Mouse (Mus musculus) limb, embryonic 12.5 days (tissue): ENCODE measurements around the gene Ccdc60. TPM values are rescaled to one million over a fixed set of nuclear protein-coding genes. Genes with fewer than 3 reads are reported as not detected.

Source experiments
- ATAC-seq: fragments of 200-750 bp; cut with Nextera tagmentation; 2 replicates; pipeline ENCODE4 v1.8.0; 2017; ENCODE audit warnings: low read depth, moderate TSS enrichment; ENCODE audit not compliant: insufficient number of reproducible peaks, insufficient read depth, low FRiP score, low TSS enrichment
- H3K27ac ChIP-seq: fragments of 300-500 bp; sonication (generic); 2 replicates; pipeline ENCODE4 v1.5.1; 2016; ENCODE audit warnings: mild to moderate bottlenecking, moderate library complexity
- H3K27me3 ChIP-seq: fragments of 300-500 bp; sonication (generic); 2 replicates; pipeline ENCODE4 v1.6.1; 2016; ENCODE audit warnings: mild to moderate bottlenecking, moderate library complexity
- H3K36me3 ChIP-seq: fragments of 300-500 bp; sonication (generic); 2 replicates; pipeline ENCODE4 v1.6.1; 2016; ENCODE audit warnings: mild to moderate bottlenecking, moderate library complexity
- H3K4me1 ChIP-seq: fragments of 300-500 bp; sonication (generic); replicated peaks from 2 replicates; pipeline ENCODE4 v1.6.1; 2016
- H3K4me2 ChIP-seq: fragments of 300-500 bp; sonication (generic); 2 replicates; pipeline ENCODE4 v1.6.1; 2016; ENCODE audit warnings: mild to moderate bottlenecking, moderate library complexity
- H3K4me3 ChIP-seq: fragments of 300-500 bp; sonication (generic); replicated peaks from 2 replicates; pipeline ENCODE4 v1.5.1; 2016; ENCODE audit warnings: mild to moderate bottlenecking
- H3K9ac ChIP-seq: fragments of 300-500 bp; sonication (generic); replicated peaks from 2 replicates; pipeline ENCODE4 v1.6.1; 2016; ENCODE audit warnings: mild to moderate bottlenecking, moderate library complexity
- H3K9me3 ChIP-seq: fragments of 300-500 bp; sonication (generic); 2 replicates; pipeline ENCODE4 v1.6.1; 2016; ENCODE audit warnings: mild to moderate bottlenecking, moderate library complexity
- WGBS: fragments of 180-500 bp; shearing (Covaris S2); methylation state at CpG from one replicate; pipeline ENCODE4 v1.1.7; 2016; 5-methylcytosine and 5-hydroxymethylcytosine counted together
- polyA plus RNA-seq: library from polyadenylated mRNA; unstranded; fragments of >200 nt; fragmentation: Nextera tagmentation; extraction: Ambion mirVana; gene quantifications from 2 replicates; pipeline ENCODE4 v1.2.1, GENCODE M21; 2016

Ccdc60 gene
- polyA plus RNA-seq, 1 experiment from 2014 or later: 1.7 TPM

- H3K9ac ChIP-seq: no peak overlapping the region
- 46% methylated on average over 9 of the region's 9 CpGs for WGBS
- no peak for ATAC-seq
- no peaks in the 10 kb centered on the region for H3K36me3 ChIP-seq
- H3K4me1 ChIP-seq: no peaks in the 10 kb centered on the region
- no peak overlapping the region for H3K27ac ChIP-seq
- H3K4me3 ChIP-seq: no peak overlapping the region
- H3K4me2 ChIP-seq: no peak overlapping the region
- no peaks in the 10 kb centered on the region for H3K27me3 ChIP-seq
- H3K9me3 ChIP-seq: no peaks in the 10 kb centered on the region
These were observed 172.2 kb downstream of the Ccdc60 start for GRCm38 (mm10) chr5:116116567-116116966.

- H3K9me3 ChIP-seq: no peaks in the 10 kb centered on the region
- H3K27ac ChIP-seq: no peak overlapping the region
- H3K4me2 ChIP-seq: no peak overlapping the region
- ATAC-seq: no peak
- H3K4me3 ChIP-seq: no peak overlapping the region
- no peaks in the 10 kb centered on the region for H3K27me3 ChIP-seq
- H3K4me1 ChIP-seq: no peaks in the 10 kb centered on the region
- H3K36me3 ChIP-seq: no peaks in the 10 kb centered on the region
- 49% methylated on average over 4 of the region's 4 CpGs for WGBS
- no peak overlapping the region for H3K9ac ChIP-seq
These were observed 172.7 kb downstream of the Ccdc60 start for GRCm38 (mm10) chr5:116116110-116116509.

GRCm38 (mm10) chr5:116115071-116115834 lies 173.5 kb downstream of the Ccdc60 start:
- Histone ChIP-seq H3K9me3 (no peaks in the 10 kb centered on the region), H3K9ac (no peak overlapping the region), H3K27ac (no peak overlapping the region), H3K27me3 (no peaks in the 10 kb centered on the region), H3K4me1 (no peaks in the 10 kb centered on the region), H3K36me3 (no peaks in the 10 kb centered on the region), H3K4me2 (no peak overlapping the region), H3K4me3 (no peak overlapping the region)
- ATAC-seq: no peak
- WGBS: 64% methylated on average over 14 of the region's 14 CpGs

- Histone ChIP-seq H3K9me3 (no peaks in the 10 kb centered on the region), H3K27me3 (no peaks in the 10 kb centered on the region), H3K4me1 (no peaks in the 10 kb centered on the region), H3K27ac (no peak overlapping the region), H3K4me2 (no peak overlapping the region), H3K9ac (no peak overlapping the region), H3K4me3 (no peak overlapping the region), H3K36me3 (no peaks in the 10 kb centered on the region)
- WGBS: 92% methylated on average over 10 of the region's 10 CpGs
- ATAC-seq: no peak
These were observed 180.1 kb downstream of the Ccdc60 start for GRCm38 (mm10) chr5:116108651-116109050.

- no peak for ATAC-seq
- H3K4me1 ChIP-seq: no peaks in the 10 kb centered on the region
- H3K4me2 ChIP-seq: no peak overlapping the region
- peaks cover 3% of the 10 kb centered on the region; the same call in 1 of the 2 replicates for H3K9me3 ChIP-seq
- H3K9ac ChIP-seq: no peak overlapping the region
- no peak overlapping the region for H3K4me3 ChIP-seq
- H3K36me3 ChIP-seq: no peaks in the 10 kb centered on the region
- no peak overlapping the region for H3K27ac ChIP-seq
- 88% methylated on average over 6 of the region's 6 CpGs for WGBS
- H3K27me3 ChIP-seq: peaks cover 30% of the 10 kb centered on the region
These were observed 204.6 kb downstream of the Ccdc60 start for GRCm38 (mm10) chr5:116084231-116084630.

GRCm38 (mm10) chr5:116083081-116083480 lies 205.7 kb downstream of the Ccdc60 start, which contains the start of gene Tmem233:
TSS of gene Tmem233 (minus strand) at chr5:116083244.
- no peak for ATAC-seq
- no peak within 1 kb of the TSS for H3K4me3 ChIP-seq
- H3K9ac ChIP-seq: no peak within 1 kb of the TSS
- no peaks in the 10 kb centered on the region for H3K4me1 ChIP-seq
- peaks cover 3% of the 10 kb centered on the region; the same call in 1 of the 2 replicates for H3K9me3 ChIP-seq
- H3K27me3 ChIP-seq: peaks cover 30% of the 10 kb centered on the region
- no peaks in the 10 kb centered on the region for H3K36me3 ChIP-seq
- H3K27ac ChIP-seq: no peak within 1 kb of the TSS
- H3K4me2 ChIP-seq: no peak within 1 kb of the TSS
- 13% methylated on average over 17 of the region's 17 CpGs for WGBS

- no peaks in the 10 kb centered on the region for H3K4me1 ChIP-seq
- H3K27me3 ChIP-seq: peaks cover 30% of the 10 kb centered on the region
- ATAC-seq: no peak
- peaks cover 3% of the 10 kb centered on the region; the same call in 1 of the 2 replicates for H3K9me3 ChIP-seq
- H3K4me2 ChIP-seq: no peak overlapping the region
- H3K4me3 ChIP-seq: no peak overlapping the region
- H3K9ac ChIP-seq: no peak overlapping the region
- no peaks in the 10 kb centered on the region for H3K36me3 ChIP-seq
- 41% methylated on average over 17 of the region's 17 CpGs for WGBS
- no peak overlapping the region for H3K27ac ChIP-seq
These were observed 206.4 kb downstream of the Ccdc60 start for GRCm38 (mm10) chr5:116082241-116082900.

GRCm38 (mm10) chr5:116081616-116082015 lies 207.2 kb downstream of the Ccdc60 start:
- H3K4me2 ChIP-seq: no peak overlapping the region
- WGBS: 85% methylated on average over 7 of the region's 7 CpGs
- H3K27me3 ChIP-seq: peaks cover 30% of the 10 kb centered on the region
- no peaks in the 10 kb centered on the region for H3K4me1 ChIP-seq
- H3K9me3 ChIP-seq: peaks cover 3% of the 10 kb centered on the region; the same call in 1 of the 2 replicates
- ATAC-seq: no peak
- no peak overlapping the region for H3K4me3 ChIP-seq
- no peak overlapping the region for H3K9ac ChIP-seq
- H3K36me3 ChIP-seq: no peaks in the 10 kb centered on the region
- no peak overlapping the region for H3K27ac ChIP-seq

GRCm38 (mm10) chr5:116080736-116081135 lies 208.0 kb downstream of the Ccdc60 start:
- H3K36me3 ChIP-seq: no peaks in the 10 kb centered on the region
- ATAC-seq: no peak
- no peaks in the 10 kb centered on the region for H3K4me1 ChIP-seq
- H3K27me3 ChIP-seq: peaks cover 30% of the 10 kb centered on the region
- no peak overlapping the region for H3K27ac ChIP-seq
- H3K9me3 ChIP-seq: peaks cover 3% of the 10 kb centered on the region; the same call in 1 of the 2 replicates
- 61% methylated on average over 6 of the region's 6 CpGs for WGBS
- no peak overlapping the region for H3K4me3 ChIP-seq
- H3K9ac ChIP-seq: no peak overlapping the region
- no peak overlapping the region for H3K4me2 ChIP-seq
